ENCODE assay signal across 26 mouse cellular contexts in genomic region chr4:63385253-63385652, GRCm38 (mm10). TPM values are rescaled to one million over a fixed set of nuclear protein-coding genes. Genes with fewer than 3 reads are reported as not detected.
DNase-seq lines count a peak whose midpoint lies in the region; ATAC-seq and TF ChIP-seq lines count a peak whose summit lies in the region.
"Had no signal": no experiment of that assay in that cellular context is flagged by ENCODE, and none has a peak within 500 bp of the region (broad histone marks: within the 10 kb centered on the region; RNA-seq: fewer than 3 reads in every experiment).

No protein-coding gene starts in this region.

- no peaks in the 10 kb centered on the region for H3K27me3 ChIP-seq in liver, embryonic 12.5 days (replicated peaks)
- no peaks in the 10 kb centered on the region for H3K27me3 ChIP-seq in liver, embryonic 11.5 days (replicated peaks; ENCODE audit: control insufficient read depth, insufficient read depth, low read length)
- H3K27me3 ChIP-seq in MEL (ENCODE audit: control insufficient read depth in 1 of 2, insufficient read depth in 2 of 2, low read length in 2 of 2): no peaks in the 10 kb centered on the region
- H3K27me3 ChIP-seq in liver, embryonic 15.5 days: no peaks in the 10 kb centered on the region
- H3K27me3 ChIP-seq: hindbrain, embryonic 12.5 days; intestine, embryonic 15.5 days; limb, embryonic 13.5 days had no signal

- TF ChIP-seq EP300 in MEL (IDR thresholded peaks at IDR 0.05; ENCODE audit: low read depth in 1 of 2, low read length in 2 of 2): no peak

- no peak for ATAC-seq in liver, embryonic 12.5 days
- no peak for ATAC-seq in liver, embryonic 11.5 days (replicated peaks; ENCODE audit: low FRiP score)
- no peak for ATAC-seq in liver, embryonic 15.5 days (ENCODE audit: insufficient read depth)
- ATAC-seq: intestine, embryonic 15.5 days had no signal

- H3K4me1 ChIP-seq in liver, embryonic 12.5 days: peaks cover 59% of the 10 kb centered on the region
- H3K4me1 ChIP-seq in liver, embryonic 11.5 days (replicated peaks; ENCODE audit: control insufficient read depth, insufficient read depth, low read length): peaks cover 20% of the 10 kb centered on the region
- peaks cover 27 to 37% of the 10 kb centered on the region in 2 experiments for H3K4me1 ChIP-seq in MEL (ENCODE audit: control insufficient read depth in 1 of 2, insufficient read depth in 2 of 2, low read length in 2 of 2)
- H3K4me1 ChIP-seq in liver, embryonic 15.5 days (replicated peaks): peaks cover 66% of the 10 kb centered on the region
- H3K4me1 ChIP-seq: intestine, embryonic 15.5 days had no signal

- H3K9me3 ChIP-seq in liver, embryonic 12.5 days (replicated peaks): no peaks in the 10 kb centered on the region
- H3K9me3 ChIP-seq in liver, embryonic 11.5 days (ENCODE audit: control insufficient read depth, low read length): no peaks in the 10 kb centered on the region
- no peaks in the 10 kb centered on the region for H3K9me3 ChIP-seq in MEL (replicated peaks; ENCODE audit: insufficient read depth, low read length)
- no peaks in the 10 kb centered on the region for H3K9me3 ChIP-seq in liver, embryonic 15.5 days (replicated peaks)
- H3K9me3 ChIP-seq: embryonic facial prominence, embryonic 10.5 days; hindbrain, embryonic 12.5 days; intestine, embryonic 15.5 days; limb, embryonic 13.5 days had no signal

- no peak overlapping the region for H3K4me2 ChIP-seq in liver, embryonic 12.5 days
- H3K4me2 ChIP-seq in liver, embryonic 11.5 days: no peak overlapping the region
- no peak overlapping the region for H3K4me2 ChIP-seq in liver, embryonic 15.5 days
- H3K4me2 ChIP-seq: heart, embryonic 11.5 days; hindbrain, embryonic 12.5 days; intestine, embryonic 15.5 days; limb, embryonic 13.5 days had no signal

- 84% methylated on average over 3 of the region's 3 CpGs for WGBS in liver, embryonic 12.5 days (ENCODE audit: insufficient replicate concordance)
- 83% methylated on average over 3 of the region's 3 CpGs for WGBS in liver, embryonic 11.5 days
- 81% methylated on average over 3 of the region's 3 CpGs for WGBS in liver, embryonic 15.5 days (ENCODE audit: insufficient replicate concordance)

- no peak for DNase-seq in liver, embryonic 11.5 days (ENCODE audit: low spot score)
- peak; percentile 67 for DNase-seq in CD4-positive, CD25-positive, alpha-beta regulatory T cell, adult 2 months (ENCODE audit: low read depth, low spot score)
- DNase-seq in MEL (ENCODE audit: low read depth, low spot score): peak; percentile 37
- no peak for DNase-seq in ovary, postnatal 10 days (ENCODE audit: low spot score)
- DNase-seq in right cerebral cortex, postnatal 36 days (ENCODE audit: low spot score in 2 of 2): no peak
- DNase-seq: cerebellum, adult 8-10 months; heart, postnatal 14 days; kidney, adult 9 months; lung, adult 2 months; retina, postnatal 1 day had no signal

- H3K9ac ChIP-seq in liver, embryonic 12.5 days: no peak overlapping the region
- no peak overlapping the region for H3K9ac ChIP-seq in liver, embryonic 11.5 days (ENCODE audit: low read depth, low read length)
- H3K9ac ChIP-seq in MEL (ENCODE audit: control insufficient read depth, low read depth, low read length, poor library complexity, severe bottlenecking): peak overlapping the region; percentile 42
- no peak overlapping the region for H3K9ac ChIP-seq in liver, embryonic 15.5 days
- H3K9ac ChIP-seq: hindbrain, embryonic 12.5 days; intestine, embryonic 15.5 days; limb, embryonic 13.5 days had no signal

- TF ChIP-seq POLR2A in MEL (IDR thresholded peaks at IDR 0.05; ENCODE audit: control insufficient read depth in 1 of 2, insufficient read depth in 1 of 2, low read depth in 1 of 2, low read length in 2 of 2, poor library complexity in 1 of 2): no peak

- TF ChIP-seq RAD21 in MEL (IDR thresholded peaks at IDR 0.05; ENCODE audit: low read depth, low read length): no peak

- H3K79me2 ChIP-seq in MEL (ENCODE audit: control insufficient read depth, insufficient read depth, low read length, poor library complexity): no peaks in the 10 kb centered on the region

- no peak for TF ChIP-seq CTCF in MEL (IDR thresholded peaks at IDR 0.05 in 2 of 3, conservative IDR thresholded peaks at IDR 0.05 in 1 of 3; ENCODE audit: control insufficient read depth in 1 of 3, insufficient read depth in 1 of 3, low read depth in 2 of 3, low read length in 3 of 3, poor library complexity in 1 of 3, severe bottlenecking in 1 of 3)

- H3K27ac ChIP-seq in liver, embryonic 12.5 days: 0 out of 2 replicates have a peak overlapping the region, but pooled peaks have one; percentile 12
- no peak overlapping the region for H3K27ac ChIP-seq in liver, embryonic 11.5 days (ENCODE audit: low read depth, low read length)
- H3K27ac ChIP-seq in MEL (ENCODE audit: control insufficient read depth, low read depth, low read length): peak overlapping the region; percentile 90
- H3K27ac ChIP-seq in liver, embryonic 15.5 days (replicated peaks): peak overlapping the region; percentile 12
- H3K27ac ChIP-seq: embryonic facial prominence, embryonic 10.5 days; hindbrain, embryonic 12.5 days; intestine, embryonic 15.5 days; limb, embryonic 13.5 days had no signal

- peaks cover 46% of the 10 kb centered on the region for H3K36me3 ChIP-seq in liver, embryonic 12.5 days
- H3K36me3 ChIP-seq in liver, embryonic 11.5 days (ENCODE audit: control insufficient read depth, insufficient read depth, low read length): peaks cover 13% of the 10 kb centered on the region
- H3K36me3 ChIP-seq in MEL (ENCODE audit: control insufficient read depth in 1 of 2, insufficient read depth in 2 of 2, low read length in 2 of 2): peaks cover 0 to 39% of the 10 kb centered on the region in 2 experiments
- peaks cover 29% of the 10 kb centered on the region for H3K36me3 ChIP-seq in liver, embryonic 15.5 days (replicated peaks)
- H3K36me3 ChIP-seq: G1E had no signal

- H3K4me3 ChIP-seq in liver, embryonic 12.5 days: no peak overlapping the region
- H3K4me3 ChIP-seq in liver, embryonic 11.5 days (ENCODE audit: low read depth, low read length): no peak overlapping the region
- no peak overlapping the region; a peak in 1 of 4 replicates for H3K4me3 ChIP-seq in MEL (ENCODE audit: control insufficient read depth in 1 of 2, insufficient read depth in 1 of 2, low read depth in 2 of 2, low read length in 2 of 2)
- no peak overlapping the region for H3K4me3 ChIP-seq in liver, embryonic 15.5 days (replicated peaks)
- H3K4me3 ChIP-seq: embryonic facial prominence, embryonic 10.5 days; hindbrain, embryonic 12.5 days; intestine, embryonic 15.5 days; limb, embryonic 13.5 days had no signal

TF ChIP-seq in MEL, 35 proteins besides CTCF, POLR2A, EP300 and RAD21:
- no peak for TF ChIP-seq MXI1 (IDR thresholded peaks at IDR 0.05; ENCODE audit: low read depth, low read length)
- TF ChIP-seq GATA1 (IDR thresholded peaks at IDR 0.05; ENCODE audit: low read depth, low read length): no peak
- no peak for TF ChIP-seq MYB (IDR thresholded peaks at IDR 0.05; ENCODE audit: low read depth, low read length)
- TF ChIP-seq TCF12 (IDR thresholded peaks at IDR 0.05; ENCODE audit: low read depth, low read length): no peak
- TF ChIP-seq CHD2 (IDR thresholded peaks at IDR 0.05; ENCODE audit: low read length): no peak
- TF ChIP-seq MAX (IDR thresholded peaks at IDR 0.05; ENCODE audit: low read length): no peak
- TF ChIP-seq CHD1 (IDR thresholded peaks at IDR 0.05; ENCODE audit: low read depth, low read length): no peak
- no peak for TF ChIP-seq TAL1 (IDR thresholded peaks at IDR 0.05; ENCODE audit: low read length)
- TF ChIP-seq RCOR1 (IDR thresholded peaks at IDR 0.05; ENCODE audit: low read depth, low read length): no peak
- no peak for TF ChIP-seq UBTF (IDR thresholded peaks at IDR 0.05; ENCODE audit: borderline replicate concordance, insufficient read depth, low read depth, low read length)
- no peak for TF ChIP-seq GABPA (IDR thresholded peaks at IDR 0.05; ENCODE audit: low read depth, low read length)

RNA-seq across cellular contexts. Expression of gene Akna, which starts 17.9 kb away (rescaled TPM):
- 5.4 and 5.7 TPM in 2 replicates for polyA plus RNA-seq in liver, embryonic 12.5 days (2016; fragmentation: Nextera tagmentation; extraction: Ambion mirVana)
- polyA plus RNA-seq in liver, embryonic 11.5 days (2014; fragmentation: Nextera tagmentation; extraction: Ambion mirVana): 8.8 and 8.9 TPM in 2 replicates
- 3.9 and 6.2 TPM in 2 replicates for total RNA-seq in MEL (2012; rRNA removed)
- polyA plus RNA-seq in MEL (2012; ENCODE audit: insufficient read depth in 1 of 2, insufficient read length in 2 of 2, low read depth in 1 of 2, low replicate concordance in 2 of 2, missing spikeins in 1 of 2): 10 to 100 TPM in 1 of 2 experiments, not detected in 1; 14.1 TPM
- 4.8 and 5.7 TPM in 2 replicates for polyA plus RNA-seq in liver, embryonic 15.5 days (2015; fragmentation: Nextera tagmentation; extraction: Ambion mirVana)

RNA-seq across cellular contexts. Expression of gene Orm2, which starts 23.0 kb away (rescaled TPM):
- not detected in 2 replicates for polyA plus RNA-seq in liver, embryonic 12.5 days (2016; fragmentation: Nextera tagmentation; extraction: Ambion mirVana)
- polyA plus RNA-seq in liver, embryonic 11.5 days (2014; fragmentation: Nextera tagmentation; extraction: Ambion mirVana): not detected in 2 replicates
- not detected in 2 replicates for total RNA-seq in MEL (2012; rRNA removed)
- polyA plus RNA-seq in MEL (2012; ENCODE audit: insufficient read depth in 1 of 2, insufficient read length in 2 of 2, low read depth in 1 of 2, low replicate concordance in 2 of 2, missing spikeins in 1 of 2): not detected
- not detected in 2 replicates for polyA plus RNA-seq in liver, embryonic 15.5 days (2015; fragmentation: Nextera tagmentation; extraction: Ambion mirVana)
- total RNA-seq: G1E; layer of hippocampus, postnatal 14 days; left cerebral cortex, postnatal 14 days; midbrain, postnatal 0 days; neutrophil, adult 5-6 weeks had no signal
- polyA plus RNA-seq: C2C12; embryonic facial prominence, embryonic 10.5 days; forebrain, embryonic 11.5 days; G1E; heart, embryonic 11.5 days; hindbrain, embryonic 12.5 days; intestine, embryonic 15.5 days; limb, embryonic 13.5 days; midbrain, postnatal 0 days had no signal

RNA-seq across cellular contexts. Expression of gene Orm3, which starts 29.3 kb away (rescaled TPM):
- polyA plus RNA-seq in liver, embryonic 12.5 days (2016; fragmentation: Nextera tagmentation; extraction: Ambion mirVana): not detected in 2 replicates
- polyA plus RNA-seq in liver, embryonic 11.5 days (2014; fragmentation: Nextera tagmentation; extraction: Ambion mirVana): not detected in 2 replicates
- total RNA-seq in MEL (2012; rRNA removed): not detected in 2 replicates
- polyA plus RNA-seq in MEL (2012; ENCODE audit: insufficient read depth in 1 of 2, insufficient read length in 2 of 2, low read depth in 1 of 2, low replicate concordance in 2 of 2, missing spikeins in 1 of 2): not detected
- not detected in 2 replicates for polyA plus RNA-seq in liver, embryonic 15.5 days (2015; fragmentation: Nextera tagmentation; extraction: Ambion mirVana)
- total RNA-seq: G1E; gastrocnemius, adult 18-20 months; layer of hippocampus, postnatal 14 days; left cerebral cortex, postnatal 14 days; midbrain, postnatal 0 days; neutrophil, adult 5-6 weeks had no signal
- polyA plus RNA-seq: C2C12; embryonic facial prominence, embryonic 10.5 days; forebrain, embryonic 11.5 days; G1E; heart, embryonic 11.5 days; hindbrain, embryonic 12.5 days; intestine, embryonic 15.5 days; limb, embryonic 13.5 days; midbrain, postnatal 0 days; thymus, postnatal 0 days had no signal

RNA-seq across cellular contexts. Expression of gene Orm1, which starts 40.9 kb away (rescaled TPM):
- not detected in 2 replicates for polyA plus RNA-seq in liver, embryonic 12.5 days (2016; fragmentation: Nextera tagmentation; extraction: Ambion mirVana)
- not detected in 2 replicates for polyA plus RNA-seq in liver, embryonic 11.5 days (2014; fragmentation: Nextera tagmentation; extraction: Ambion mirVana)
- total RNA-seq in MEL (2012; rRNA removed): not detected in 2 replicates
- polyA plus RNA-seq in MEL (2012; ENCODE audit: insufficient read depth in 1 of 2, insufficient read length in 2 of 2, low read depth in 1 of 2, low replicate concordance in 2 of 2, missing spikeins in 1 of 2): not detected
- 0.50 and 0.77 TPM in 2 replicates for polyA plus RNA-seq in liver, embryonic 15.5 days (2015; fragmentation: Nextera tagmentation; extraction: Ambion mirVana)
- total RNA-seq: G1E; layer of hippocampus, postnatal 14 days; left cerebral cortex, postnatal 14 days; midbrain, postnatal 0 days; neutrophil, adult 5-6 weeks had no signal
- polyA plus RNA-seq: embryonic facial prominence, embryonic 10.5 days; forebrain, embryonic 11.5 days; G1E; heart, embryonic 11.5 days; hindbrain, embryonic 12.5 days; intestine, embryonic 15.5 days; limb, embryonic 13.5 days; midbrain, postnatal 0 days had no signal

Comparison
In these comparisons a context has a peak if more than half of its experiments do, and no peak if none do; other contexts are left out.
1. DNase-seq: peak in CD4-positive, CD25-positive, alpha-beta regulatory T cell, adult 2 months (single experiment) and MEL (single experiment); none in liver, embryonic 11.5 days (single experiment), ovary, postnatal 10 days (single experiment) and right cerebral cortex, postnatal 36 days (0 of 2).